ENCODE assay signal across 8 mouse cellular contexts in genomic region chr11:68400021-68400671, GRCm38 (mm10). TPM values are rescaled to one million over a fixed set of nuclear protein-coding genes. Genes with fewer than 3 reads are reported as not detected.
DNase-seq lines count a peak whose midpoint lies in the region; ATAC-seq lines count a peak whose summit lies in the region.

No protein-coding gene starts in this region.

- peak; percentile 39; the same call in 1 of the 2 replicates for ATAC-seq in heart, embryonic 11.5 days (replicated peaks; ENCODE audit: insufficient number of reproducible peaks, low FRiP score, low TSS enrichment)

- peak overlapping the region; percentile 88 for H3K4me2 ChIP-seq in heart, embryonic 11.5 days

- H3K27ac ChIP-seq in heart, embryonic 11.5 days (ENCODE audit: low read depth, low read length), result no peak overlapping the region

- H3K36me3 ChIP-seq in heart, embryonic 11.5 days (ENCODE audit: control insufficient read depth, insufficient read depth, low read length), result no peaks in the 10 kb centered on the region

- H3K9me3 ChIP-seq in heart, embryonic 11.5 days (replicated peaks; ENCODE audit: control insufficient read depth, low read length), result no peaks in the 10 kb centered on the region

- H3K4me3 ChIP-seq in heart, embryonic 11.5 days (ENCODE audit: low read depth, low read length), result peak overlapping the region; percentile 50

- H3K9ac ChIP-seq in heart, embryonic 11.5 days (ENCODE audit: low read depth, low read length), result peak overlapping the region; percentile 29

- peaks cover 78% of the 10 kb centered on the region for H3K27me3 ChIP-seq in heart, embryonic 11.5 days (ENCODE audit: control insufficient read depth, insufficient read depth, low read length)

- peak; percentile 29 for DNase-seq in right cerebral cortex, postnatal 4 days
- DNase-seq in right cerebral cortex, postnatal 14 days, result no peak
- DNase-seq in cerebellum, postnatal 25 days, result peak; percentile 64 to 72
- peak; percentile 79 for DNase-seq in kidney, adult 9 months
- peak; percentile 49 for DNase-seq in lung, postnatal 14 days
- peak; percentile 56 for DNase-seq in testis, postnatal 10 days (ENCODE audit: low spot score)
- no peak for DNase-seq in layer of hippocampus, adult 11-12 months (ENCODE audit: low spot score)

- peaks cover 7% of the 10 kb centered on the region; the same call in 1 of the 2 replicates for H3K4me1 ChIP-seq in heart, embryonic 11.5 days (ENCODE audit: control insufficient read depth, insufficient read depth, low read length)

- WGBS in heart, embryonic 11.5 days (ENCODE audit: insufficient replicate concordance), result under 1% methylated on average over 52 of the region's 57 CpGs

RNA-seq across cellular contexts. Expression of gene Ntn1, which starts 0.5 kb away (rescaled TPM):
- polyA plus RNA-seq in heart, embryonic 11.5 days (2014; fragmentation: Nextera tagmentation; extraction: Ambion mirVana), result 6.1 and 6.8 TPM in 2 replicates

RNA-seq across cellular contexts. Expression of gene Pik3r5, which starts 31.8 kb away (rescaled TPM):
- 0.19 and 0.25 TPM in 2 replicates for polyA plus RNA-seq in heart, embryonic 11.5 days (2014; fragmentation: Nextera tagmentation; extraction: Ambion mirVana)

Comparison
In these comparisons a context has a peak if more than half of its experiments do, and no peak if none do; other contexts are left out.
1. DNase-seq: peak in right cerebral cortex, postnatal 4 days (single experiment), cerebellum, postnatal 25 days (2 of 2), kidney, adult 9 months (single experiment), lung, postnatal 14 days (single experiment) and testis, postnatal 10 days (single experiment); none in right cerebral cortex, postnatal 14 days (single experiment) and layer of hippocampus, adult 11-12 months (single experiment).